Mouse (Mus musculus): Measurements from ENCODE around the gene Tmem9b.

The Tmem9b gene

DNA sequence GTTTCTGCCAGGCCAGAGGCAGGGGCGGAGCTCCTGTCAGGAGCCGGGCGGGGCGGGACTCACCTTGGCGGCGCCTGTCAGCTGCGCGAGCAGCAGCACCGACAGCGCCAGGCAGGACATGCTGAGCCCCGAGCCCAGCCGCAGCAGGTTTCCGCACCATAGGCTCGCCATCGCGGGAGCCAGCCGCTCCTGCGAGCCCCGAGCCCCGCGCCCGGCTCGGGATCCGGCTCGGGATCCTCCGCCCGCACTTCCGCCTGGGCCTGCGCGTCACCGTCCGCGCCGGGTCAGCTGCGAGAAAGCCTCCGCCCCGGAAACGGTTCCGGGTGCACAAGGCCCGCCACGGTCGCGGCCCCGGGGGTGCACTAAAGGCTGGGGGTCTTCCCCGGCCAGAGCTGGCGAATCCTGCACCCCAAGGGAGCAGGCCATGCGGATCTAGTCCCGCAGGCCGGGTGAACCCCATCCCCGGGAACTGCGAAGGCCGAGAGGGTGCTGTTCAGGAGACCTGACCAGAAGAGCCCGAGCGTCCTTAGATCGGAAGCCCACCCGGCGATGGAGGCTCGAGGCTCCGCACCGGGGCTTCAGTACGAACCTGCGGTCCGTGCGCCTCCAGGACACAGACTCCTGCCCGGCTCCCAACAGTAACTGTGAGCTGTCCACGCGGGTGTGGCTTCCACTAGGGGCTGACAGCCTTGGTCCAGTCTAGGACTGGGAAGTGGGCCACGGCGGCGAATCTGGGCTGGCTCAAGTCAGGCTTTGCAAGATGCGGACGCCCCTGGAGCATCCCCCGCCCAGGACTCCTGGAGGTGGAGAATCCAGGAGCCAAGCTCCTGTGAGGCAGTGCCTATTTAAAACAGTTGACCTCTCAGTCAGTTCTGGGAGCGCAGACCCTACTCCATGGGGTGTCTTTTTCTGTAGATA, at the start of gene Tmem9b:
Tmem9b (minus strand) TSS at position 868 of the 918 bp plus-strand sequence.
- DNase-seq, result peak; percentile 68

- DNase-seq, result no peak
Observed at GRCm38 (mm10) chr7:109800626-109801025, 48.0 kb upstream of the Tmem9b start.

- no peak for DNase-seq
Observed at GRCm38 (mm10) chr7:109799168-109799567, 46.5 kb upstream of the Tmem9b start.

DNA sequence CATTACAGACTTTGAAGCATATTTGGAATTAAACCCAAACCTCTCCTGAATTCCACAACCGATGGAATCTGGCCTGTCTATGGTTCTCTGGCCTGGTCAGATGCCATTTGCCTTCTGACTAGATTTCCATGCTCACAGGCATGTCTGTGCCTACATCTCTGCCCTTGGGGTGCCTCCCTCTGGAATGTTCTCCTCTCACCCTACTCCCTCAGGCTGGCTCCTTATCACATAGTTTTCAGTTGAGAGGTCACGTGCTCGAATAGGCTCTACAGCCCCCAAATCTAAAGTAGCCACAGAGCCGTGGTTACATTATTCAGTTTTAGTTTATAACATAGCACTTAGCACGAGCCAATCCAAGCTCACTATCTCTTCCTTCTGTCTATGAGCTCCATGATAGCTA, 42.9 kb upstream of the Tmem9b start:
- DNase-seq, result no peak

GRCm38 (mm10) chr7:109794556-109794955, 41.9 kb upstream of the Tmem9b start:
- no peak for DNase-seq

DNA sequence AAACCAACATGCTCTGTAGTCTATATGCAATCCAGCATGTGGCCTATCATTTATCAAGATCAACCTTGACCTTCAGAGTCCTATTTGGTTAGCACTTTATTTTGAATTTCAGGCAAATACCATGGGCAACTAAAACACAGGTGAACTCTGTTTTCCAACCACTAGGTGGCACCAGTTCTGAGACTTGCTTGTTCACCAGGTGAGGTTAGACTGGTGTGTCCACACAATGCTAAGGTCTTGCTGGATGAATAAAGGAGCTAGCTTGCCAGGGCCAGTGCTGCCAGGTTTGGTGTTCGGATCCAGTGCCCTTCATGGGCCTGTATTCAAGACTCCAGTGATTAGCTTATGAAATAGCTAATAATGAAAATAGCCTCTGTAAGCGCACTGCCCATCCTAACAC, 40.1 kb upstream of the Tmem9b start:
- DNase-seq, result peak; percentile 63

- no peak for DNase-seq
Observed at GRCm38 (mm10) chr7:109790818-109791217, 38.1 kb upstream of the Tmem9b start.

DNA sequence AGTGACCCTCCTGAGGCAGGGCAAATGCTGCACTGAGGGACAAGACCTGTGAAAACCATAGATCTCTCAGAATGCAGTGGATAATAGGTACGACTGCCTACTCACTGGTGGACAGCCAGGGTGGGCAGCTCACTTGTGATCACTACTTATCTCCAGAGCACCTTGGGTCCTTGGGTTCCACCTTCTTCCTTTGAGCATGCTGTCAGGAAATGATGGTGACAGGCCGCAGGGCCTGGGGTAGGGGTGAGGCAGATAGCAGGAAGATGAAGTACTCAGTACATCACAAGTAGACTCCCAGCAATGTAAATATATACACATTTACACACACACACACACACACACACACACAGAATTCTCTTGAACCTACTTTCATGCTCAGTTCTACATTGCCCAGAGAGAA, 35.2 kb upstream of the Tmem9b start:
- DNase-seq, result no peak

DNA sequence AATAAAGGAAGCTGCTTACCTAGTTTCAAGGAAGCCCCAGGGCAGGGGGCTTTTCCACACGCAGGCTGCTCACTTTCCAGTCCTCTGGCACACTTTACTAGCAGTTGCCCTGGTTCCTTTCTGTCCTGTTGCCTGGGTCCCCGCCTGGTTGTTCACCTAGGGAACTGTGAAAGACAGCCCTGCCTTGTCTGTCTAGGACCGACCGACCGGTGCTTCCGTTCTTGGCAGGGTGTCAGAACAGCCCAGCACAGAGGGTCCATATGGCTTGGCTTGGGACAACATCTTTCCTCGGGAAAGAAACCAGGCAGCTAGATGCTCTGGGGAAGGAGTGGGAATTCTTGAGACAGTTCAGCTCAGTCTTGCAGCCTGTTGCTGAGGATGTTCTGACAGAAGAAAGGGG, 30.6 kb upstream of the Tmem9b start:
- DNase-seq, result no peak

- peak; percentile 73 for DNase-seq
Observed at GRCm38 (mm10) chr7:109781470-109782203, 29.0 kb upstream of the Tmem9b start, which contains the start of gene Nrip3. TSS of gene Nrip3 (minus strand) at chr7:109782025.

GRCm38 (mm10) chr7:109781087-109781469, 28.4 kb upstream of the Tmem9b start:
- DNase-seq, result no peak

DNA sequence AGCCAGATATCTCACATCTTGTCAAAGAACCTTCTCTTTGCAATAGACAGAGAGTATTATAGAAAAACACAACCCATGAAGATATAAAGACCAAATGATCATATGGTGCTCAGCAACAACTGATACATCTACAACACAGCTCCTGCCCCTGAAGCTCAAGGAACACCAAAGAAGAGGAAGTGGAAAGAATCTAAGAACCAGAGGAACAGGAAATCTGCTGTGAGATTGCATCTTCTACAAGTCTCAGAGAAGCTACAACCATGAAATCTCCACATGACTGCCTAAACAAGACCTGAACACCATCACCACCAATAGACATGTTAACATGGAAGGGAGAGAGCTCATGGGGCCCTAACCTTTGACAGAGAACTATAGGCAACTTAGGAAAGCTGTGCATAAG, 19.6 kb upstream of the Tmem9b start:
- DNase-seq, result no peak

GRCm38 (mm10) chr7:109768699-109769383, 16.2 kb upstream of the Tmem9b start:
- DNase-seq, result no peak

DNA sequence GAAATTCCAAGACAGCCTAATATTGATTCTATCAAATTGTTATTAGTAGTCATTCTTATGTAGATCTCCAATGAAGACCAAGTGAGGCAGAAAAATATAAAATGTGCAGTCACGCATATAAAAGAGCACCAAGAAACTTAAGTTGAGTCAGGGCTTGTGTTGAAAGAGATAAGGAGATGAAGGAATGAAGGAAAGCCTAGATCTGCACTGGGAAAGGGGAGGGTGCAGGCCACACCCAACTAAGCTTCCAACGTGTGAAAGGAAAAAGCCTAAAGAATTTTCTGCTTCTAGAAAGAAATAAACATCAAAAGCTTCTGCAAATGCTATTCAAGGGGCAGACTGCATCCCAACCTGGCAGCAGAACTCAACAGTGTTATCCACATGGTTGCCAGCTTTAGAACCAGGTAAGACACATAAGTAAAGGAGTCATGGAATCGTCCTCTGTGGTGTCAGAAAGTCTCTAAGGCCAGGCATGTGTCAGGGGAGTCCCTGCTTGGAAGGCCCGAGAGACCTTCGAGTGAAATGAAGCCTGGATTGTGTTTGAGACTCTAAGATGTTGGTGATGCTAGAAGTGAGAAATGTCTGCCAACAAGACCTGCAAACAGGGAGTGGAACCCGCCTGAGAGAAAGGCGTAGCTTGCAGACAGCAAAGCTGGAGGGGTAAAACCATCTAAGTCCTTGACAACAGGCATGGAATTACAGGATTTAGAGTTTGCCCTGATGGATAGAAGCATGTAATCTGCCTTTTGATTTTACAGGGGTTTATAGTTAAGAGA, 15.1 kb upstream of the Tmem9b start:
- DNase-seq, result no peak

DNA sequence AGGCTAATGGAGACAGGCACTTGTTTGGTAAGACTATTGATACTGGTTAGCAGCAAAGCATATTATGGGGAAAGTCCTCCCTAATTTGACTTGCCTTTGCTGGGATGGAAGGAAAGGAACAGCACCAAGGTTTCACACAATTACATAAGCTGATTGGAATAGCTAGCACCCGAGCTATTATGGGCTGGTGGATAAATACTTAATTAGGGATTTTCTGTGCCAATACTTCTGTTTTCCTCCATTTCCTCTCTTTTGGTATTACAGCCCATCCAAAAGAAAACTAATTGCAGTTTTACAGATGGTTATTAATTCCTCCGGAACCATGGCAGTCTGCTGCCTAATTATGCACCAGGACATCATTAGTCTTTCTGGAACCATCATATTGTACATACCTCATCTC, 11.3 kb upstream of the Tmem9b start:
- no peak for DNase-seq

DNA sequence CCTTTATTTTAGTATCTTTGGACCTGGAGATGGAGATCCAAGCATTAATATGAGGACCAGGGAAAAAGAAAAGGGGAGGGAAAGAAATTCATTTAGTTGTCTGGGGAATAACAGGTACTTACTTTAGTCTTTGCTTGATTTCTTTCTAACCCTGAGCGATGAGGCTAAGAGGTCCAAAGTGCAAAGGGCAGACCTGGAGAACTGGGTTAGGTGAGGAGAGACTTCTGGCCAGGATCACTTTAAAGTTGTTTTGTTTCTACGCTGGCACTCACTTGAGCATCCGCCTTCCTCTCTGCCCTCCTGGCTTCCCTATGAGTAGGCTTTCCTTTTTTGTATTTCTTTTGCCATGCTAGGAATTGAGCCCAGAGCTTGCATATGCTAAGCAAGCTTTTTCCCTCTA, 3.6 kb upstream of the Tmem9b start:
- DNase-seq, result no peak

DNA sequence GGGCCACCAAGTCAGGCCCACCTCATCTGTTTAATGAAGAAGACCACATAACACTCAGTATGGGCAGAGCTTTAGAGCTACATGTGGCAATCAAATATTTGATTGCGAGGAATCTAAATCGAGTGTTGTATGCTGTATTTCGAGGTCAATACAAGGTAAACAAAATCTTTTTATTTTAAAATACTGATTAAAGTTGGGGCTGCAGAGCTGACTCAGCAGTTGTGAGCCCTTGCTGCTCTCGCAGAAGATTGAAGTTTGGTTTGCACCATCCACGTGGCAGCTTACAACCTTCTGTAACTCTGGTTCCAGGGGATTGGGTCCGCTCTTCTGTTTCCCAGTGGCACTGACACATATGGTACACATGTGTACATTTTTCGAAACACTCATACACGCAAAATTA, 1.4 kb upstream of the Tmem9b start:
- DNase-seq, result no peak

DNA sequence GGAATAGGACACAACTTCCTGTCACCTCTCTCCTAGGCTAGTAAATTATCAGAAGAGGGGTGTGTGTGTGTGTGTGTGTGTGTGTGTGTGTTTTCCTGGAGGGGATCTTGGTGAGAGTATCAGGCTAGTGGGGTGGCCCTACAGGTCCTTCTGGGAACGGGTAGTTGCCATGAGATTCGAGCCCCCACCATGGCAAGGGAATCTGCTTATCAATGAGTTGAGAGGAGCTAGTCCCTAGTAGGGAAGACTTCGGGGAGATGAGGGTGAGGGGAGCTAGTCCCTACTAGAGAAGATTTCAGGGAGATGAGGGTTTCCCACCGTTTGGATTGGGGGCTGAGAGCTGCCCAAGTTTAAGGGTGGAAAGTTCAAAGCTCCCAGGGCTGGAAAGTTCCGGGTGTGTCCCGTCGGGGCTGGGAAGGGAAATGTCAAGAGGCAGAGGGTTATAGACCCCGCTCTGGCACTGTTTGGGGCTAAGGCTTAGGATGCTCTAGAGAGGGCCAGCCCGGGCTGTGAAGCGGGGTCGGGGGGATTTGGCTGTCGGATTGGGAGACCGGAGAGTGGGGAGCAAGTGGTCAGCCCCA, 1.2 kb downstream of the Tmem9b start:
- no peak for DNase-seq

DNA sequence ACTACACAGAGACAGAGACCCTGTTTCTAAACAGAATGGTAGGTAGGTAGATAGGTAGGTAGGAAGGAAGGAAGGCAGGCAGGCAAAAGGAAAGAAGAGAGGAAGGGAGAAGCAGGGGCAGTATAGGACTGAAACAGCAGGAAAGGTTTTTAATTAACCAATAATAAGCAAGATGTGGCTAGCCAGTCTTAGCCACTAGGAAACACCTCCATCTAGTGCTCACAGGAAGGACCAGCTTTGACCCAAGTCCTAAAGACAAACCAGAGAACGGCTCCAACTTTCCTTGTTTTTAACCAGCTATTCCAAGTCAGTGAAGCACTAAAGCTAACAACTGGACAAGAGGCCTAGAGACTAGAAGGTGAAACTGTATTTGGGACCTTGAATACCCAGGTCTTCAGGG, 4.9 kb downstream of the Tmem9b start:
- no peak for DNase-seq

DNA sequence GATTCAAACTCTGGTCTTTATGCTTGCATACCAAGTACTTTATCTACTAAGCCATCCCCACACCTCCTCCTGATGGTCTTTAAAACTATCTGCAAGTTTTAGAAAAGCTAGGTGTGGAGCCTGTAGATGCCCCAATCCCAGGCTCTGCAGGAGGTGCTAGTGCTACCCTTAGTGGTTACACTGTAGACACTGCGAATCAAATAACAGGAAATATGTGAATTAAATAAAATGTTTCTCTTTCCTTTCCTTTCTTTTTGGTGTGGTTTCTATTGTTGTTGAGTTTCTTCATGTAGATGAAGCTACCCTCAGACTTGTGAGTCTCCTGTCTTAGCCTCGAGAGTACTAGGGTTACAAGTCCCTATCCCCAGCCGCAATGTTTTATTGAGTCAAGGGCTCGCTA, 11.0 kb downstream of the Tmem9b start:
- no peak for DNase-seq

DNA sequence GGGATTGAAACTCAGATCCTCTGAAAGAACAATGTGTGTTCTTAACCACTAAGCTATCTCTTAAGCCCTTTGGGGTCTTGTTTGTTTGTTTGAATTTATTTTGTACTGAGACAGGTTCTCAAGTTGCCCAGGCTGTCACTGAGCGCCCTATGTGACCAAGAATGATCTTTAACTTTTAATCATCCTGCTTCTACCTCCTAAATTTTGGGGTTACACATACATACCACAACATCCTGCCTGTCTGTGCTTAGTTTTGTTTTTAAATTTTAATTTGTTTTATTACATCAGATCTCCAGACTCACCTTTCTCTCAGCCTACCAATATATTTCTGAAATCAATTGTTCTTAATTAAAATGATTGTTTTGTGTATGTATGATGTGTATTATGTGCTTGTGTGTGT, 11.6 kb downstream of the Tmem9b start:
- no peak for DNase-seq

DNA sequence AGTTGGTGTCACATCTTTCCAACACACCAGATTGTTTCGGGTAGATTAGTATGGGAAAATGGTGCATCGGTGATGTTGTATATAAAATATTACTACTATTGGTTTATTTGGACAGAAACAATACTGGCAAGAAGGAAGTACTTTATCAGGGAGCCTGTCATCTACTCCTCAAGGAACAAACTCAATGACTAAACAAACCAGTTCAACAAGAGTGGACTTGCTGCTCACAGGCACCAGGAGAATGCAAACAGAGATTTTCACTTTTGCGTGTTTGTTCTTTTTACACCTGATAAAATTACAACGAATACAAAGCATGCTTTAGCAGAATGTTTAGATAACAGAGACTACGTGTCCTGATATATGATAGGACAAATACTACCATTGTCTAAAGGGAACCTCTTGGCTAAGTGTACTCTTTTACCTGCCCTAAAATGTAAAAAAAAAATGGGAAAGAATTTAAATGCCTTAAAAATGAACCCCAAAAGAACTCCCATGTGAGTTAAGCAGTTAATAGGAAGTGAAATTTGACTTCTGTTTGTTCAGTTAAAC, 12.8 kb downstream of the Tmem9b start:
- no peak for DNase-seq
